Mouse (Mus musculus): ENCODE data around the gene Cxcl16.

DNA sequence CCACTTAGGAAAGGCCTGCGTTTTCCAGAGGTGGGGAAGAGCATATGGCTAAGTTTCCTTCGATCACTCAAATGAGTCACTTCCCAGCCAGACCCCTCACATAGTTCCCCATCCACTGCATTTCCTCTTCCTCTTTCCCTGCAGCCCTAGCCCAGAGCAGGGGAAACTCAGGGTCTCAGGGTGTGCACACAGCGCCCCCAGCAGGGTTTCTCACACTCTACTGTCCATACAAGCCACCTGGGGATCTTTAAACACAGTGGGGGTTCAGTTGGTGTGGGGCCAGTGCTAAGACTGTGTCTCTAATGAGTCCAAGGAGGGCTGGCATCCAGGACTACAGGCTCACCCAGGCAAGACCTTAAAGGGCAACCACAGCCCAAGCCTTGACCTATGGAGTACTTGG, 13.0 kb downstream of the Cxcl16 start:
- no peak for TF ChIP-seq POLR2A (IDR thresholded peaks at IDR 0.05; ENCODE audit: insufficient read depth, low read depth, low read length)
- TF ChIP-seq CTCF (IDR thresholded peaks at IDR 0.05), result 0 out of 2 replicates have a peak, but pooled peaks have one; percentile 2
